Mouse (Mus musculus): ENCODE data around the gene Bst1. TPM values are rescaled to one million over a fixed set of nuclear protein-coding genes. Genes with fewer than 3 reads are reported as not detected.

The Bst1 gene
- polyA plus RNA-seq, 1 experiment = 0.30 TPM

GRCm38 (mm10) chr5:43868253-43868652 is 49.6 kb downstream of the Bst1 start, which contains the start of gene Cd38:
Cd38 (plus strand) TSS chr5:43868553.
- peak within 1 kb of the TSS; percentile 21 for H3K4me3 ChIP-seq (ENCODE audit: insufficient read depth, low read length)
- H3K27ac ChIP-seq (ENCODE audit: insufficient read depth, low read length) = peak within 1 kb of the TSS; percentile 7; the same call in 1 of the 2 replicates
- no peak for TF ChIP-seq POLR2A (IDR thresholded peaks at IDR 0.05; ENCODE audit: low read depth, low read length)
- TF ChIP-seq CTCF (IDR thresholded peaks at IDR 0.05; ENCODE audit: borderline replicate concordance, insufficient read depth, low read length) = no peak
- peaks cover 4% of the 10 kb centered on the region for H3K4me1 ChIP-seq (ENCODE audit: control insufficient read depth, insufficient read depth, low read length)

GRCm38 (mm10) chr5:43868711-43869600 is 50.3 kb downstream of the Bst1 start:
- peaks cover 4% of the 10 kb centered on the region for H3K4me1 ChIP-seq (ENCODE audit: control insufficient read depth, insufficient read depth, low read length)
- 0 out of 2 replicates have a peak, but pooled peaks have one; percentile 47 for TF ChIP-seq POLR2A (IDR thresholded peaks at IDR 0.05; ENCODE audit: low read depth, low read length)
- TF ChIP-seq CTCF (IDR thresholded peaks at IDR 0.05; ENCODE audit: borderline replicate concordance, insufficient read depth, low read length) = no peak
- peak overlapping the region; percentile 7; the same call in 1 of the 2 replicates for H3K27ac ChIP-seq (ENCODE audit: insufficient read depth, low read length)
- H3K4me3 ChIP-seq (ENCODE audit: insufficient read depth, low read length) = peak overlapping the region; percentile 21

DNA sequence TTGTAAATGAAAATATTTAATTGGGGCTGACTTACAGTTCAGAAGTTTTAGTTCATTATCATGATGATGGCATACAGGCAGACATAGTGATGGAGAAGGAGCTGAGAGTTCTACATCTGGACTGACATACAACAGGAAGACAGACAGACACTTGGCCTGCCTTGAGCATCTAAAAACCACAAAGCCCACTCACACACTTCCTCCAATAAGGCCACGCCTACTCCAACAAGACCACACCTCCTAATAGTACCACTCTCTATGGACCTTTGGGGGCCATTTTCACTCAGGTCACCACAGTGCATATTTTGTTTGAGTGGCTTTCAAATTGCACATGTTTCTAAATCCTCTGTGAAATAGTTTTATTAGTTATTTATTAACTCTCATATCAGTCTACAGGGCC is 53.2 kb downstream of the Bst1 start:
- TF ChIP-seq POLR2A (IDR thresholded peaks at IDR 0.05; ENCODE audit: low read depth, low read length) = no peak
- TF ChIP-seq CTCF (IDR thresholded peaks at IDR 0.05; ENCODE audit: borderline replicate concordance, insufficient read depth, low read length) = no peak
- Histone ChIP-seq H3K4me3 (ENCODE audit: insufficient read depth, low read length) (no peak overlapping the region), H3K27ac (ENCODE audit: insufficient read depth, low read length) (no peak overlapping the region), H3K4me1 (ENCODE audit: control insufficient read depth, insufficient read depth, low read length) (peaks cover 4% of the 10 kb centered on the region)

DNA sequence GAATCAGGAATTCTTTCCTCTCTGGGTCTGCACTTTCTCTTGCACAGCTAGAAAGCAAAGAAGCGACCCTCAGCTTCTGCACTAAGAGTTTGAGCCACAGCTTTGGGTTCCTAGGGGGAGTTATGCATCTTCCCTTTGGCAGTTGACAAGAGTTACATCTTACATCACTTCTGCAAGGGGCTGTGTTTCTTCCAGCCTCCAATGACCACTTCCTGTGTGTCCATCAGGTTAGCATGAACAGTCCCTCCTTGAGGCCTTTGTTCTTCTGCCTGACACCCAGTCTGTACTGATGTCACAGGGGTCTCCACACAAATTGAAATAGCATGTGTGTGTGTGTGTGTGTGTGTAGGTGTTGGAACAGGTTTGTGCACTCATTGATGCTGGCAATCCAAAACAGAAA is 54.0 kb downstream of the Bst1 start:
- Histone ChIP-seq H3K4me3 (ENCODE audit: insufficient read depth, low read length) (no peak overlapping the region), H3K27ac (ENCODE audit: insufficient read depth, low read length) (no peak overlapping the region), H3K4me1 (ENCODE audit: control insufficient read depth, insufficient read depth, low read length) (peaks cover 4% of the 10 kb centered on the region)
- TF ChIP-seq POLR2A (IDR thresholded peaks at IDR 0.05; ENCODE audit: low read depth, low read length) (no peak), CTCF (IDR thresholded peaks at IDR 0.05; ENCODE audit: borderline replicate concordance, insufficient read depth, low read length) (no peak)

GRCm38 (mm10) chr5:43882034-43882433 is 63.3 kb downstream of the Bst1 start:
- H3K4me3 ChIP-seq (ENCODE audit: insufficient read depth, low read length) = no peak overlapping the region
- no peaks in the 10 kb centered on the region for H3K4me1 ChIP-seq (ENCODE audit: control insufficient read depth, insufficient read depth, low read length)
- no peak for TF ChIP-seq POLR2A (IDR thresholded peaks at IDR 0.05; ENCODE audit: low read depth, low read length)
- TF ChIP-seq CTCF (IDR thresholded peaks at IDR 0.05; ENCODE audit: borderline replicate concordance, insufficient read depth, low read length) = no peak
- H3K27ac ChIP-seq (ENCODE audit: insufficient read depth, low read length) = no peak overlapping the region

DNA sequence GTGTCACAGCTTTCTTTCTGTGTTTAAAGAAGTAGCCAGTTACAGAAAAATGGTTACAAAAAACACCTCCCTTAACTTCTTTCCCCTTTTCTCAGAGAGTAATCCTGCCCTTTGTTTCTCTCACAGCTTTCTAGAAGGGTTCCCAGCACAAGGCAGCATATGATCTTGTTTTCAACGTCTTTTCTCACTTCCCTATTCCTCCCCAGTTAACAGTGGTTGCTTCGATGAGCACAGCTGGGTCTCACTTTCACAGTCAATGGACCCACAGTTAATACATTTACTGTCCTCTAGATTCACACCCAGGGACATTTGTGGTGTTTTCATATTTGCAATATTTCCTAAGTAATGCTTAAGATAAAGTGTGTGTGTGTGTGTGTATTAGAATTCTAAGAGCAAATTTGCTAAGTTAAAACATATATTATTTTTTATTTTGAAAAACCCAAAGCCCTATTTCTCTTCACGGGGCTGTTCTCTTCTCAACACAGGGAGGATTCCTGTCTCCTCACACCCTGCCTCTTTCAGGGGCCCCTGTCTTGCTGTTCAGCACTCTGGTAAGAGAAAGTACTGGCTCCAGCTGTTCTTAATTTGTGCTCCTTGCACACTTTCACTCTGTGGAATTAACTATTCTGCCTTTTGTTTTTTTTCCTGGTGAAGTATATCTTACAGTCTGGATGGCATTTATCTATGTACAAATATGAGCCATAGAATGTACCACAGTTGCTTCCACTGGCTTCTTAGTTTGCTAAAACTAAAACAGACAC is 66.6 kb downstream of the Bst1 start:
- no peak overlapping the region for H3K4me3 ChIP-seq (ENCODE audit: insufficient read depth, low read length)
- H3K27ac ChIP-seq (ENCODE audit: insufficient read depth, low read length) = no peak overlapping the region
- H3K4me1 ChIP-seq (ENCODE audit: control insufficient read depth, insufficient read depth, low read length) = no peaks in the 10 kb centered on the region
- TF ChIP-seq POLR2A (IDR thresholded peaks at IDR 0.05; ENCODE audit: low read depth, low read length) (no peak), CTCF (IDR thresholded peaks at IDR 0.05; ENCODE audit: borderline replicate concordance, insufficient read depth, low read length) (no peak)

GRCm38 (mm10) chr5:43892386-43892785 is 73.7 kb downstream of the Bst1 start:
- H3K27ac ChIP-seq (ENCODE audit: insufficient read depth, low read length) = no peak overlapping the region
- peaks cover 5% of the 10 kb centered on the region; the same call in 1 of the 2 replicates for H3K4me1 ChIP-seq (ENCODE audit: control insufficient read depth, insufficient read depth, low read length)
- no peak overlapping the region for H3K4me3 ChIP-seq (ENCODE audit: insufficient read depth, low read length)
- TF ChIP-seq POLR2A (IDR thresholded peaks at IDR 0.05; ENCODE audit: low read depth, low read length) (no peak), CTCF (IDR thresholded peaks at IDR 0.05; ENCODE audit: borderline replicate concordance, insufficient read depth, low read length) (no peak)

Other genes starting within 250 kb of the Bst1 start
- 13.3 and 16.2 TPM in 2 replicates for gene Cc2d2a, start 156.5 kb upstream of the Bst1 start, polyA plus RNA-seq (2011; ENCODE audit: insufficient read length, low read depth, missing spikeins)
- 38.0 and 41.8 TPM in 2 replicates for gene Fbxl5, start 2.8 kb downstream of the Bst1 start, polyA plus RNA-seq (2011; ENCODE audit: insufficient read length, low read depth, missing spikeins)
- 6.3 and 7.9 TPM in 2 replicates for gene Cd38, start 49.7 kb downstream of the Bst1 start, polyA plus RNA-seq (2011; ENCODE audit: insufficient read length, low read depth, missing spikeins)
- not detected in 2 replicates for gene Gm7879, start 94.3 kb downstream of the Bst1 start, polyA plus RNA-seq (2011; ENCODE audit: insufficient read length, low read depth, missing spikeins)
- not detected in 2 replicates for gene Fgfbp1, start 162.9 kb downstream of the Bst1 start, polyA plus RNA-seq (2011; ENCODE audit: insufficient read length, low read depth, missing spikeins)